ENCODE assay signal across 13 mouse cellular contexts in genomic region chr7:3685400-3686187, GRCm38 (mm10). TPM values are rescaled to one million over a fixed set of nuclear protein-coding genes. Genes with fewer than 3 reads are reported as not detected.
DNase-seq lines count a peak whose midpoint lies in the region; ATAC-seq lines count a peak whose summit lies in the region.
"Had no signal": no experiment of that assay in that cellular context is flagged by ENCODE, and none has a peak within 500 bp of the region (broad histone marks: within the 10 kb centered on the region; RNA-seq: fewer than 3 reads in every experiment).

No protein-coding gene starts in this region.

- no peaks in the 10 kb centered on the region for H3K27me3 ChIP-seq in hindbrain, embryonic 10.5 days (ENCODE audit: insufficient read depth, poor library complexity, severe bottlenecking)
- no peaks in the 10 kb centered on the region for H3K27me3 ChIP-seq in hindbrain, embryonic 11.5 days (ENCODE audit: control insufficient read depth, insufficient read depth, low read length)
- no peaks in the 10 kb centered on the region for H3K27me3 ChIP-seq in midbrain, embryonic 15.5 days (replicated peaks)
- H3K27me3 ChIP-seq: heart, embryonic 13.5 days; limb, embryonic 12.5 days; neural tube, embryonic 12.5 days had no signal

- H3K4me1 ChIP-seq in hindbrain, embryonic 10.5 days (replicated peaks), result peaks cover 24% of the 10 kb centered on the region
- H3K4me1 ChIP-seq in hindbrain, embryonic 11.5 days (replicated peaks; ENCODE audit: control insufficient read depth, insufficient read depth, low read length), result no peaks in the 10 kb centered on the region
- H3K4me1 ChIP-seq in midbrain, embryonic 15.5 days, result peaks cover 24% of the 10 kb centered on the region
- H3K4me1 ChIP-seq: heart, embryonic 13.5 days; limb, embryonic 12.5 days had no signal

- peak overlapping the region; percentile 40; the same call in 1 of the 2 replicates for H3K27ac ChIP-seq in hindbrain, embryonic 10.5 days
- no peak overlapping the region for H3K27ac ChIP-seq in hindbrain, embryonic 11.5 days (ENCODE audit: low read depth, low read length)
- H3K27ac ChIP-seq in midbrain, embryonic 15.5 days, result peak overlapping the region; percentile 79
- H3K27ac ChIP-seq: heart, embryonic 13.5 days; kidney, postnatal 0 days; limb, embryonic 12.5 days; neural tube, embryonic 12.5 days had no signal

- no peak for DNase-seq in hindbrain, embryonic 10.5 days (ENCODE audit: low spot score)
- DNase-seq in hindbrain, embryonic 11.5 days (ENCODE audit: low spot score), result no peak
- peak; percentile 71 for DNase-seq in cerebellum, adult 18-20 months
- DNase-seq in cerebellum, postnatal 25 days, result peak; percentile 81 to 84
- no peak for DNase-seq in thymus, postnatal 4 days
- DNase-seq in lung, postnatal 4 days, result no peak
- DNase-seq: gastrocnemius, postnatal 14 days; thymus, postnatal 25 days had no signal

- no peaks in the 10 kb centered on the region for H3K9me3 ChIP-seq in hindbrain, embryonic 10.5 days
- H3K9me3 ChIP-seq in hindbrain, embryonic 11.5 days (ENCODE audit: control insufficient read depth, low read length), result no peaks in the 10 kb centered on the region
- no peaks in the 10 kb centered on the region for H3K9me3 ChIP-seq in midbrain, embryonic 15.5 days
- H3K9me3 ChIP-seq: heart, embryonic 13.5 days; limb, embryonic 12.5 days; neural tube, embryonic 12.5 days had no signal

- no peak overlapping the region for H3K4me3 ChIP-seq in hindbrain, embryonic 10.5 days
- H3K4me3 ChIP-seq in hindbrain, embryonic 11.5 days (ENCODE audit: low read depth, low read length), result no peak overlapping the region
- H3K4me3 ChIP-seq in midbrain, embryonic 15.5 days, result no peak overlapping the region
- H3K4me3 ChIP-seq: heart, embryonic 13.5 days; limb, embryonic 12.5 days; neural tube, embryonic 12.5 days had no signal

- ATAC-seq in hindbrain, embryonic 11.5 days (ENCODE audit: low FRiP score), result no peak
- 0 out of 2 replicates have a peak, but pooled peaks have one; percentile 34 for ATAC-seq in midbrain, embryonic 15.5 days (replicated peaks)

- 80% methylated on average over 31 of the region's 31 CpGs for WGBS in hindbrain, embryonic 10.5 days
- WGBS in hindbrain, embryonic 11.5 days, result 80% methylated on average over 31 of the region's 31 CpGs
- WGBS in midbrain, embryonic 15.5 days, result 78% methylated on average over 31 of the region's 31 CpGs

- H3K9ac ChIP-seq in hindbrain, embryonic 11.5 days (ENCODE audit: low read depth, low read length), result no peak overlapping the region
- no peak overlapping the region for H3K9ac ChIP-seq in midbrain, embryonic 15.5 days
- H3K9ac ChIP-seq: heart, embryonic 13.5 days; limb, embryonic 12.5 days; neural tube, embryonic 12.5 days had no signal

- no peak overlapping the region; the same call in 1 of the 2 replicates for H3K4me2 ChIP-seq in hindbrain, embryonic 11.5 days (replicated peaks; ENCODE audit: low read depth, low read length)
- H3K4me2 ChIP-seq in midbrain, embryonic 15.5 days, result no peak overlapping the region
- H3K4me2 ChIP-seq: heart, embryonic 13.5 days; limb, embryonic 12.5 days; neural tube, embryonic 12.5 days had no signal

- H3K36me3 ChIP-seq in hindbrain, embryonic 10.5 days, result peaks cover 50% of the 10 kb centered on the region
- 0 out of 2 replicates have a peak, but pooled peaks cover 3% of the 10 kb centered on the region for H3K36me3 ChIP-seq in hindbrain, embryonic 11.5 days (ENCODE audit: control insufficient read depth, insufficient read depth, low read length)
- H3K36me3 ChIP-seq in midbrain, embryonic 15.5 days (replicated peaks), result peaks cover 6% of the 10 kb centered on the region; the same call in 1 of the 2 replicates

RNA-seq across cellular contexts. Expression of gene Tsen34, which starts 7.1 kb away (rescaled TPM):
- 269 and 282 TPM in 2 replicates for polyA plus RNA-seq in hindbrain, embryonic 10.5 days (2016; fragmentation: Nextera tagmentation; extraction: Ambion mirVana)
- 204 and 207 TPM in 2 replicates for polyA plus RNA-seq in hindbrain, embryonic 11.5 days (2014; fragmentation: Nextera tagmentation; extraction: Ambion mirVana)
- 301 and 329 TPM in 2 replicates for polyA plus RNA-seq in midbrain, embryonic 15.5 days (2015; fragmentation: Nextera tagmentation; extraction: Ambion mirVana)

RNA-seq across cellular contexts. Expression of gene Mboat7, which starts 7.7 kb away (rescaled TPM):
- polyA plus RNA-seq in hindbrain, embryonic 10.5 days (2016; fragmentation: Nextera tagmentation; extraction: Ambion mirVana), result 38.9 and 39.2 TPM in 2 replicates
- polyA plus RNA-seq in hindbrain, embryonic 11.5 days (2014; fragmentation: Nextera tagmentation; extraction: Ambion mirVana), result 22.2 and 25.1 TPM in 2 replicates
- polyA plus RNA-seq in midbrain, embryonic 15.5 days (2015; fragmentation: Nextera tagmentation; extraction: Ambion mirVana), result 103 and 110 TPM in 2 replicates

RNA-seq across cellular contexts. Expression of gene Tmc4, which starts 8.2 kb away (rescaled TPM):
- 3.5 and 5.8 TPM in 2 replicates for polyA plus RNA-seq in hindbrain, embryonic 10.5 days (2016; fragmentation: Nextera tagmentation; extraction: Ambion mirVana)
- 3.0 and 4.4 TPM in 2 replicates for polyA plus RNA-seq in hindbrain, embryonic 11.5 days (2014; fragmentation: Nextera tagmentation; extraction: Ambion mirVana)
- polyA plus RNA-seq in midbrain, embryonic 15.5 days (2015; fragmentation: Nextera tagmentation; extraction: Ambion mirVana), result 6.2 and 6.7 TPM in 2 replicates

RNA-seq across cellular contexts. Expression of gene Rps9, which starts 18.2 kb away (rescaled TPM):
- polyA plus RNA-seq in hindbrain, embryonic 10.5 days (2016; fragmentation: Nextera tagmentation; extraction: Ambion mirVana), result 1,151 and 1,302 TPM in 2 replicates
- polyA plus RNA-seq in hindbrain, embryonic 11.5 days (2014; fragmentation: Nextera tagmentation; extraction: Ambion mirVana), result 1,221 and 1,232 TPM in 2 replicates
- 701 and 709 TPM in 2 replicates for polyA plus RNA-seq in midbrain, embryonic 15.5 days (2015; fragmentation: Nextera tagmentation; extraction: Ambion mirVana)

RNA-seq across cellular contexts. Expression of gene Leng1, which starts 20.0 kb away (rescaled TPM):
- polyA plus RNA-seq in hindbrain, embryonic 10.5 days (2016; fragmentation: Nextera tagmentation; extraction: Ambion mirVana), result 19.4 and 23.0 TPM in 2 replicates
- 16.4 and 20.9 TPM in 2 replicates for polyA plus RNA-seq in hindbrain, embryonic 11.5 days (2014; fragmentation: Nextera tagmentation; extraction: Ambion mirVana)
- 13.7 and 15.6 TPM in 2 replicates for polyA plus RNA-seq in midbrain, embryonic 15.5 days (2015; fragmentation: Nextera tagmentation; extraction: Ambion mirVana)

Comparison
In these comparisons a context has a peak if more than half of its experiments do, and no peak if none do; other contexts are left out.
1. DNase-seq: peak in cerebellum, adult 18-20 months (2 of 2) and cerebellum, postnatal 25 days (2 of 2); none in hindbrain, embryonic 10.5 days (single experiment), hindbrain, embryonic 11.5 days (single experiment), thymus, postnatal 4 days (single experiment) and lung, postnatal 4 days (0 of 2).